Mouse (Mus musculus): ENCODE data around the gene Ccnjl. TPM values are rescaled to one million over a fixed set of nuclear protein-coding genes. Genes with fewer than 3 reads are reported as not detected.

The Ccnjl gene
- total RNA-seq, 2 experiments from 2014 or later, result 0.78 to 1.0 TPM

- intact Hi-C loops (cut with DNase I; ENCODE audit: low total_unique reads), result loop anchor here (10.0 kb wide), 1 partner anchor 115 kb away; no protein-coding TSS in a partner anchor
- DNase-seq, result no peak
These were observed 81.5 kb downstream of the Ccnjl start for GRCm38 (mm10) chr11:43610006-43610661.

GRCm38 (mm10) chr11:43610662-43611033, 82.1 kb downstream of the Ccnjl start:
- DNase-seq, result no peak
- intact Hi-C loops (cut with DNase I; ENCODE audit: low total_unique reads), result loop anchor here (10.0 kb wide), 1 partner anchor 116 kb away; no protein-coding TSS in a partner anchor

GRCm38 (mm10) chr11:43612834-43613488, 84.4 kb downstream of the Ccnjl start:
- peak; percentile 74 for DNase-seq
- intact Hi-C loops (cut with DNase I; ENCODE audit: low total_unique reads), result loop anchor here (10.0 kb wide), 1 partner anchor 118 kb away; no protein-coding TSS in a partner anchor

- no peak for DNase-seq
- intact Hi-C loops (cut with DNase I; ENCODE audit: low total_unique reads), result loop anchor here (10.0 kb wide), 1 partner anchor 123 kb away; no protein-coding TSS in a partner anchor
These were observed 89.3 kb downstream of the Ccnjl start for GRCm38 (mm10) chr11:43617924-43618323.

- intact Hi-C loops (cut with DNase I; ENCODE audit: low total_unique reads), result loop anchor here (10.0 kb wide), 1 partner anchor 124 kb away; no protein-coding TSS in a partner anchor
- no peak for DNase-seq
These were observed 89.8 kb downstream of the Ccnjl start for GRCm38 (mm10) chr11:43618403-43618802.

GRCm38 (mm10) chr11:43621769-43622168, 93.2 kb downstream of the Ccnjl start:
- DNase-seq, result no peak
- intact Hi-C loops (cut with DNase I; ENCODE audit: low total_unique reads), result no loop called here

GRCm38 (mm10) chr11:43624341-43624740, 95.8 kb downstream of the Ccnjl start:
- no peak for DNase-seq
- intact Hi-C loops (cut with DNase I; ENCODE audit: low total_unique reads), result no loop called here

GRCm38 (mm10) chr11:43626300-43626926, 97.8 kb downstream of the Ccnjl start:
- peak; percentile 30 for DNase-seq

GRCm38 (mm10) chr11:43626927-43627645, 98.5 kb downstream of the Ccnjl start:
- intact Hi-C loops (cut with DNase I; ENCODE audit: low total_unique reads), result no loop called here
- DNase-seq, result no peak

More at GRCm38 (mm10) chr11:43626300-43626926, 97.8 kb downstream of the Ccnjl start:
- intact Hi-C loops (cut with DNase I; ENCODE audit: low total_unique reads), result no loop called here

- DNase-seq, result no peak
- intact Hi-C loops (cut with DNase I; ENCODE audit: low total_unique reads), result no loop called here
These were observed 103.1 kb downstream of the Ccnjl start for GRCm38 (mm10) chr11:43631645-43632044.

GRCm38 (mm10) chr11:43632566-43632965, 104.0 kb downstream of the Ccnjl start:
- intact Hi-C loops (cut with DNase I; ENCODE audit: low total_unique reads), result no loop called here
- DNase-seq, result no peak

GRCm38 (mm10) chr11:43633165-43633564, 104.6 kb downstream of the Ccnjl start:
- intact Hi-C loops (cut with DNase I; ENCODE audit: low total_unique reads), result no loop called here
- DNase-seq, result no peak

- intact Hi-C loops (cut with DNase I; ENCODE audit: low total_unique reads), result no loop called here
- DNase-seq, result peak; percentile 67
These were observed 105.2 kb downstream of the Ccnjl start for GRCm38 (mm10) chr11:43633658-43634401.

Other genes with a start within 250 kb of the Ccnjl start
- 10 to 100 TPM; 26.5 to 30.2 TPM for gene Pttg1, start 102.5 kb upstream of the Ccnjl start, total RNA-seq (2021)
- gene Slu7, start 95.0 kb upstream of the Ccnjl start, total RNA-seq (2021), result 10 to 100 TPM; 27.8 to 27.9 TPM
- gene C1qtnf2, start 54.5 kb upstream of the Ccnjl start, total RNA-seq (2021), result 10 to 100 TPM; 11.4 to 18.2 TPM
- gene 4933415A04Rik, start 58.3 kb downstream of the Ccnjl start, total RNA-seq (2021), result under 1 TPM; 0.10 to 0.16 TPM
- gene Fabp6, start 72.8 kb downstream of the Ccnjl start, total RNA-seq (2021), result not detected
- gene Pwwp2a, start 153.2 kb downstream of the Ccnjl start, total RNA-seq (2021), result 10 to 100 TPM; 14.6 to 15.6 TPM
- gene Ttc1, start 219.2 kb downstream of the Ccnjl start, total RNA-seq (2021), result 10 to 100 TPM; 41.3 to 43.0 TPM

All from gastrocnemius, postnatal 14 days (tissue).